Mouse (Mus musculus) stomach, embryonic 16.5 days (tissue): ENCODE data around the gene Cbx8. TPM values are rescaled to one million over a fixed set of nuclear protein-coding genes. Genes with fewer than 3 reads are reported as not detected.

Source experiments
- ATAC-seq: fragments of 200-750 bp; cut with Nextera tagmentation; 2 replicates; pipeline ENCODE4 v1.8.0; 2017; ENCODE audit warnings: moderate number of reproducible peaks, moderate TSS enrichment; ENCODE audit not compliant: insufficient read depth, low FRiP score
- H3K27ac ChIP-seq: fragments of 300-500 bp; sonication (generic); 2 replicates; pipeline ENCODE4 v1.5.1; 2014; ENCODE audit warnings: low read length
- H3K27me3 ChIP-seq: fragments of 300-500 bp; sonication (generic); 2 replicates; pipeline ENCODE4 v1.6.1; 2014; ENCODE audit warnings: low read length, control low read depth, mixed read lengths; ENCODE audit not compliant: control insufficient read depth, insufficient read depth
- H3K36me3 ChIP-seq: fragments of 300-500 bp; sonication (generic); 2 replicates; pipeline ENCODE4 v1.6.1; 2014; ENCODE audit warnings: low read length; ENCODE audit not compliant: control insufficient read depth, insufficient read depth
- H3K4me1 ChIP-seq: fragments of 300-500 bp; sonication (generic); 2 replicates; pipeline ENCODE4 v1.6.1; 2014; ENCODE audit warnings: low read length, control low read depth, mixed read lengths; ENCODE audit not compliant: control insufficient read depth, insufficient read depth
- H3K4me2 ChIP-seq: fragments of 300-500 bp; sonication (generic); 2 replicates; pipeline ENCODE4 v1.6.1; 2014; ENCODE audit warnings: low read depth, low read length, mixed read lengths
- H3K4me3 ChIP-seq: fragments of 300-500 bp; sonication (generic); replicated peaks from 2 replicates; pipeline ENCODE4 v1.5.1; 2014; ENCODE audit warnings: mild to moderate bottlenecking, low read length
- H3K9ac ChIP-seq: fragments of 300-500 bp; sonication (generic); 2 replicates; pipeline ENCODE4 v1.6.1; 2014; ENCODE audit warnings: low read length
- H3K9me3 ChIP-seq: fragments of 300-500 bp; sonication (generic); replicated peaks from 2 replicates; pipeline ENCODE4 v1.6.1; 2016; ENCODE audit warnings: low read length, control low read depth; ENCODE audit not compliant: control insufficient read depth
- WGBS: fragments of 180-500 bp; shearing (Covaris S2); extraction: QIAGEN DNeasy Blood & Tissue Kit; methylation state at CpG from one replicate; pipeline ENCODE4 v1.1.7; 2014; 5-methylcytosine and 5-hydroxymethylcytosine counted together
- polyA plus RNA-seq: library from polyadenylated mRNA; unstranded; fragments of >200 nt; fragmentation: Nextera tagmentation; extraction: Ambion mirVana; gene quantifications from 2 replicates; pipeline ENCODE4 v1.2.1, GENCODE M21; 2015

Cbx8 gene
- polyA plus RNA-seq, 1 experiment from 2014 or later, result 6.4 TPM

GRCm38 (mm10) chr11:119052661-119053256 is 12.0 kb upstream of the Cbx8 start:
- ATAC-seq, result peak; percentile 72; the same call in 1 of the 2 replicates
- peak overlapping the region; percentile 89 for H3K4me2 ChIP-seq
- H3K9me3 ChIP-seq, result no peaks in the 10 kb centered on the region
- peak overlapping the region; percentile 77 for H3K27ac ChIP-seq
- peaks cover 78% of the 10 kb centered on the region for H3K27me3 ChIP-seq
- H3K4me3 ChIP-seq, result peak overlapping the region; percentile 49
- 3% methylated on average over 13 of the region's 13 CpGs for WGBS
- H3K9ac ChIP-seq, result peak overlapping the region; percentile 69
- H3K4me1 ChIP-seq, result peaks cover 32% of the 10 kb centered on the region
- H3K36me3 ChIP-seq, result no peaks in the 10 kb centered on the region

GRCm38 (mm10) chr11:119051927-119052660 is 11.3 kb upstream of the Cbx8 start:
- Histone ChIP-seq H3K9me3 (no peaks in the 10 kb centered on the region), H3K27me3 (peaks cover 79% of the 10 kb centered on the region), H3K4me1 (peaks cover 27% of the 10 kb centered on the region), H3K4me2 (peak overlapping the region; percentile 89; the same call in 1 of the 2 replicates), H3K4me3 (no peak overlapping the region), H3K36me3 (no peaks in the 10 kb centered on the region), H3K9ac (0 out of 2 replicates have a peak overlapping the region, but pooled peaks have one; percentile 69), H3K27ac (no peak overlapping the region)
- WGBS, result 9% methylated on average over 15 of the region's 15 CpGs
- ATAC-seq, result no peak

GRCm38 (mm10) chr11:119051426-119051825 is 10.7 kb upstream of the Cbx8 start:
- H3K9ac ChIP-seq, result no peak overlapping the region
- H3K36me3 ChIP-seq, result no peaks in the 10 kb centered on the region
- H3K27ac ChIP-seq, result no peak overlapping the region
- H3K9me3 ChIP-seq, result no peaks in the 10 kb centered on the region
- peaks cover 32% of the 10 kb centered on the region for H3K4me1 ChIP-seq
- peaks cover 86% of the 10 kb centered on the region for H3K27me3 ChIP-seq
- H3K4me2 ChIP-seq, result no peak overlapping the region
- no peak for ATAC-seq
- H3K4me3 ChIP-seq, result no peak overlapping the region

- Histone ChIP-seq H3K27ac (no peak overlapping the region), H3K4me2 (no peak overlapping the region), H3K4me1 (peaks cover 31% of the 10 kb centered on the region), H3K9me3 (no peaks in the 10 kb centered on the region), H3K9ac (no peak overlapping the region), H3K27me3 (peaks cover 91% of the 10 kb centered on the region), H3K36me3 (no peaks in the 10 kb centered on the region), H3K4me3 (no peak overlapping the region)
- ATAC-seq, result no peak
- 5% methylated on average over 2 of the region's 2 CpGs for WGBS
These were observed 9.6 kb upstream of the Cbx8 start for GRCm38 (mm10) chr11:119050361-119050760.

DNA sequence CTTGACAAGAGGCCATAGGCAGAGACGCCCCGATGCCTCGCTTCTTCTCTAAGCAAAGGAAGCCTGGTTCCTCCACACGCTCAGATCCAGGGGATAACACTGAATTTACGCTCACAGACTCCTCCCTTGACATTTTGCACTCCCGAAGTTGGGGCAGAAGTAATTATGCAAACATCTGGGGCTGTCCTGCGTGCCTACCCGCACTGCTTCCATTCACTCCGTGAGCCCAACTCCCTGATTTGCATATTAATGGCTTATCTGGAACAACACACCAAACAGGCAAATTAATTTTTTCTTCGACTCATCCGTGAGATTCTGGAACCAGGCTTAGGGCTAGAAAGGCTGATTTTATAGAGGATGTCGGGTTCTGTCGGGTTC is 7.4 kb upstream of the Cbx8 start:
- Histone ChIP-seq H3K9me3 (no peaks in the 10 kb centered on the region), H3K4me2 (no peak overlapping the region), H3K9ac (no peak overlapping the region), H3K36me3 (no peaks in the 10 kb centered on the region), H3K4me3 (no peak overlapping the region), H3K27me3 (peaks cover 95% of the 10 kb centered on the region), H3K27ac (no peak overlapping the region), H3K4me1 (peaks cover 31% of the 10 kb centered on the region)
- 1% methylated on average over 13 of the region's 13 CpGs for WGBS
- no peak for ATAC-seq

DNA sequence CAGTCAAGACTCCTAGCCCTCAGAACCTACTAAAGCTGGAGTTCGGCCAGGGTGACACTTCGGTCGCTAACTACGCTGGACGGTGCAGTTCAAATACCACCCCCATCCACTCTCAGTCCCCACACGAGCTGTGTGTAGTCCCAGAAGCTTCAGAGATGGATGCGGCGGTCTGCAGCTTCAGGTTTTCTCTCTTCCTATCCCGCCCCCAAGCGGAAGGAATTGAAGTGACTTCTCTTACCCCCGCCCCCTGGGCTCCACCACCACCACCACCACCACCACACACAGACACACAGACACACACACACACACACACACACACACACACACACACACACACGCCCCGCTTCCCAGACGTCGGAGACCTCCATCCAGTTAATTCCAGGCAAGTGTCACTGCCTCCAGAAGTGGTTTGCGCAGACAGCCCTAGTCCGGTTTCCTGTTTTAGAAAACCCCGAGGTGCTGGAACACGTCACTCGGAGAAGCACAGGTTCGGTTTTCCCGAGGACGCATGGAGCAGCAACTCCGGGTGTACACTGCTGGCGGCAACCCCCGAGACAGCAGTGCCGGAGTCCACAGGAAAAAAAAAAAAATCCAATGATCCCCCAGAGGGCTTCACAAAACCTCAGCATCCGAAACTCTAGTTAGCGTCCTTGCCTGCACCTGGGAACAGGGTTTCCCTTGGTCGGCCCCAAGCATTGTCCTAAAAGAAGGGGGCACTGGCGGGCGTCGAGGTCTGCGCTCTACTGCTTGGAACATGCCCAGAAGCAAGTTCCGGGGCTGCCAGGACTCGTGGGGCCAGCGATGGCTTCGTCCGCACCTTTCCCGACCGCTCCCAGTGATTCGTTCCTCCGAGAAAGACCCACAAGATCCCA is 6.7 kb upstream of the Cbx8 start:
- Histone ChIP-seq H3K9me3 (no peaks in the 10 kb centered on the region), H3K27me3 (peaks cover 95% of the 10 kb centered on the region), H3K4me2 (peak overlapping the region; percentile 46), H3K36me3 (no peaks in the 10 kb centered on the region), H3K9ac (no peak overlapping the region), H3K4me3 (peak overlapping the region; percentile 28), H3K27ac (no peak overlapping the region), H3K4me1 (peaks cover 32% of the 10 kb centered on the region)
- 1% methylated on average over 43 of the region's 43 CpGs for WGBS
- ATAC-seq, result no peak

- no peak overlapping the region for H3K27ac ChIP-seq
- peak overlapping the region; percentile 28 for H3K4me3 ChIP-seq
- 2% methylated on average over 39 of the region's 39 CpGs for WGBS
- no peak overlapping the region; the same call in 1 of the 2 replicates for H3K9ac ChIP-seq
- H3K27me3 ChIP-seq, result peaks cover 92% of the 10 kb centered on the region
- peak; percentile 49 for ATAC-seq
- peaks cover 33% of the 10 kb centered on the region for H3K4me1 ChIP-seq
- H3K9me3 ChIP-seq, result no peaks in the 10 kb centered on the region
- peak overlapping the region; percentile 46 for H3K4me2 ChIP-seq
- H3K36me3 ChIP-seq, result no peaks in the 10 kb centered on the region
These were observed 6.0 kb upstream of the Cbx8 start for GRCm38 (mm10) chr11:119046601-119047245.

DNA sequence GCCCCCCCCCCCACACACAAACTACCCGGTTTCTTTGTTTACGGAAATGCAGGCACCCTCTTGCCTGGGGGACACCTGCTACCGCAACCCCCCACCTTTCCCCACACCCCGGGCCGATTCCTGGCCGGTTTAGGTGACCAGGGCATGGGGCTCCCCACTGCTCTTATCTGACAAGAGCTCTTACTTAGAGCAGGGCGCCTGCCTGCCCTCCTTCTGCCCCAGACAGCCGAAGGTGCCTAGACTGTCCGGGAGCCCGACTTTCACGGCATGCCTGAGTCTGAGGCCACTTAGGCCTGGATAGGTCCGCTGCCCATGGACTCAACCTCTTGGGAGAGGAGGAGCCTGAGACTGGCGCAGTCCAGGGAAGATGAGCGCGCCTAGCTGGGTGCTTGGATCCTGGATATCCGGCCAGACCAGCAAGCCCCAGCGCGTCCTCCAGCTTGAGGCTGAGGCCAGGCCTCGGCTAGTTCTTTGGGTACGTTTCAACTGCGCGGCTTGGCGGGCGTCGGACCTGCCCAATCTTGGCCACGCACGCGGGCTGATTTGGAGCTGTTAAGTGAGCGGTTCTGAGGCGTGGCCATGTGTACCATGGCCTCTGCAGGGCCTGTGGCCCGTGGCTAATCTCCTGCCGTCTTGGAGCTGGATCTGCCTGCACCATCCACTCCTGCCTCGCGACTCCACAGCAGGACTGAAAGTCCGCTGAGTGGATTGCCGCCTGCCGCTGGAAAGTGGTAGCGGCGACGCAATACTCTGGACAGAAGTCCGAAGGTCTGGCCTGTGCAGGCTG is 4.0 kb upstream of the Cbx8 start:
- Histone ChIP-seq H3K9me3 (no peaks in the 10 kb centered on the region), H3K4me2 (peak overlapping the region; percentile 35), H3K27ac (no peak overlapping the region), H3K27me3 (peaks cover 79% of the 10 kb centered on the region), H3K36me3 (no peaks in the 10 kb centered on the region), H3K9ac (peak overlapping the region; percentile 28; the same call in 1 of the 2 replicates), H3K4me3 (peak overlapping the region; percentile 9), H3K4me1 (peaks cover 42% of the 10 kb centered on the region)
- 3% methylated on average over 41 of the region's 41 CpGs for WGBS
- no peak for ATAC-seq
